Mouse (Mus musculus) CH12.LX (cell line): ENCODE measurements around the gene Tubb2b. TPM values are rescaled to one million over a fixed set of nuclear protein-coding genes. Genes with fewer than 3 reads are reported as not detected.
A peak's percentile ranks its signal among the peaks of the same experiment; 100 is the strongest.

Experiments used
- DNase-seq: peaks from one replicate; pipeline ENCODE4 v3.0.0-alpha.2; 2013; ENCODE audit errors: extremely low read depth
- H3K27ac ChIP-seq: 2 replicates; pipeline ENCODE4 v1.5.1; 2012; ENCODE audit warnings: low read depth, mild to moderate bottlenecking, control low read depth, moderate library complexity; ENCODE audit not compliant: insufficient read depth
- H3K27me3 ChIP-seq: replicated peaks from 2 replicates; pipeline ENCODE3; 2012; ENCODE audit warnings: inconsistent platforms
- H3K36me3 ChIP-seq, 2 experiments: replicated peaks in 1 of 2; 2 replicates each; pipeline versions ENCODE3 to v1.6.1; 2012; ENCODE audit warnings: inconsistent platforms in 1 of 2, low read length in 1 of 2, mild to moderate bottlenecking in 1 of 2, mixed read lengths in 1 of 2, moderate library complexity in 1 of 2; ENCODE audit not compliant: control insufficient read depth in 1 of 2, insufficient read depth in 1 of 2
- H3K4me1 ChIP-seq, 2 experiments: 2 replicates each; pipeline ENCODE4 v1.6.1; 2012; ENCODE audit warnings: inconsistent platforms in 1 of 2, moderate library complexity in 1 of 2; ENCODE audit not compliant: insufficient read depth in 2 of 2, control insufficient read depth in 1 of 2
- H3K4me2 ChIP-seq: 2 replicates; pipeline ENCODE4 v1.6.1; 2012; ENCODE audit warnings: low read depth, mild to moderate bottlenecking, control low read depth; ENCODE audit not compliant: poor library complexity, insufficient read depth, severe bottlenecking
- H3K4me3 ChIP-seq, 3 experiments: fragments of 150-350 bp in 1 of 3; sonication (generic) in 1 of 3; replicated peaks in 1 of 3; 2 replicates each; pipeline versions ENCODE3 to v1.5.1; 2011 to 2012; ENCODE audit warnings: low read depth in 2 of 3, low read length in 2 of 3, mild to moderate bottlenecking in 2 of 3, moderate library complexity in 2 of 3, control low read depth in 1 of 3, improper control_type of control experiment in 1 of 3, inconsistent platforms in 1 of 3, mixed read lengths in 1 of 3; ENCODE audit not compliant: poor library complexity in 1 of 3
- H3K79me2 ChIP-seq: replicated peaks from 2 replicates; pipeline ENCODE4 v1.6.1; 2012; ENCODE audit warnings: mild to moderate bottlenecking, moderate library complexity; ENCODE audit not compliant: control insufficient read depth, poor library complexity, insufficient read depth, severe bottlenecking; ENCODE audit errors: extremely low read depth
- H3K9ac ChIP-seq: 2 replicates; pipeline ENCODE4 v1.6.1; 2012; ENCODE audit warnings: low read depth, mild to moderate bottlenecking, control low read depth, moderate library complexity; ENCODE audit not compliant: insufficient read depth
- H3K9me3 ChIP-seq: replicated peaks from 2 replicates; pipeline ENCODE3; 2012; ENCODE audit warnings: low read length, inconsistent platforms, mixed read lengths
- BHLHE40 ChIP-seq: IDR thresholded peaks from 2 replicates; pipeline ENCODE4 v1.6.1; 2011; ENCODE audit warnings: mild to moderate bottlenecking, low read depth, low read length, improper control_type of control experiment
- CHD1 ChIP-seq: IDR thresholded peaks from 2 replicates; pipeline ENCODE4 v1.6.1; 2012; ENCODE audit warnings: low read depth, low read length, improper control_type of control experiment, inconsistent platforms
- CHD2 ChIP-seq: IDR thresholded peaks from 2 replicates; pipeline ENCODE4 v1.6.1; 2011; ENCODE audit warnings: low read length, improper control_type of control experiment
- CTCF ChIP-seq, 2 experiments: IDR thresholded peaks in 1 of 2; conservative IDR thresholded peaks in 1 of 2; 2 replicates each; pipeline ENCODE4 v1.5.1; 2011 to 2012; ENCODE audit warnings: low read depth in 2 of 2, low read length in 2 of 2, improper control_type of control experiment in 1 of 2, inconsistent platforms in 1 of 2, mild to moderate bottlenecking in 1 of 2, moderate library complexity in 1 of 2
- E2F4 ChIP-seq: IDR thresholded peaks from 2 replicates; pipeline ENCODE4 v1.6.1; 2011; ENCODE audit warnings: low read depth, low read length, improper control_type of control experiment; ENCODE audit not compliant: insufficient replicate concordance
- ELF1 ChIP-seq: IDR thresholded peaks from 2 replicates; pipeline ENCODE4 v1.6.1; 2014; ENCODE audit warnings: low read depth, mild to moderate bottlenecking, inconsistent platforms, low read length, improper control_type of control experiment
- EP300 ChIP-seq: IDR thresholded peaks from 2 replicates; pipeline ENCODE4 v1.6.1; 2011; ENCODE audit warnings: low read length, improper control_type of control experiment
- ETS1 ChIP-seq: conservative IDR thresholded peaks from 2 replicates; pipeline ENCODE4 v1.6.1; 2012; ENCODE audit warnings: low read depth, mild to moderate bottlenecking, inconsistent platforms, low read length, improper control_type of control experiment, moderate library complexity
- GABPA ChIP-seq: IDR thresholded peaks from 2 replicates; pipeline ENCODE4 v1.6.1; 2012; ENCODE audit warnings: low read depth, low read length, improper control_type of control experiment, inconsistent platforms; ENCODE audit not compliant: insufficient replicate concordance
- HCFC1 ChIP-seq: IDR thresholded peaks from 2 replicates; pipeline ENCODE4 v1.6.1; 2012; ENCODE audit warnings: low read depth, mild to moderate bottlenecking, inconsistent platforms, low read length, improper control_type of control experiment
- IRF4 ChIP-seq: IDR thresholded peaks from 2 replicates; pipeline ENCODE4 v1.6.1; 2014; ENCODE audit warnings: low read depth, mild to moderate bottlenecking, inconsistent platforms, low read length, improper control_type of control experiment
- JUN ChIP-seq: IDR thresholded peaks from 2 replicates; pipeline ENCODE4 v1.6.1; 2011; ENCODE audit warnings: low read depth, mild to moderate bottlenecking, low read length, improper control_type of control experiment, moderate library complexity; ENCODE audit not compliant: insufficient read depth
- JUND ChIP-seq: conservative IDR thresholded peaks from 2 replicates; pipeline ENCODE4 v1.6.1; 2011; ENCODE audit warnings: low read depth, low read length, improper control_type of control experiment
- KAT2A ChIP-seq: IDR thresholded peaks from 2 replicates; pipeline ENCODE4 v1.6.1; 2012; ENCODE audit warnings: low read length, improper control_type of control experiment, inconsistent platforms; ENCODE audit not compliant: insufficient replicate concordance
- MAFK ChIP-seq: IDR thresholded peaks from 2 replicates; pipeline ENCODE4 v1.6.1; 2011; ENCODE audit warnings: low read length, improper control_type of control experiment; ENCODE audit not compliant: insufficient replicate concordance
- MAX ChIP-seq: IDR thresholded peaks from 2 replicates; pipeline ENCODE4 v1.6.1; 2011; ENCODE audit warnings: low read length, improper control_type of control experiment
- MAZ ChIP-seq: IDR thresholded peaks from 2 replicates; pipeline ENCODE4 v1.6.1; 2012; ENCODE audit warnings: low read depth, mild to moderate bottlenecking, inconsistent platforms, low read length, improper control_type of control experiment, moderate library complexity
- MEF2A ChIP-seq: IDR thresholded peaks from 2 replicates; pipeline ENCODE4 v1.6.1; 2014; ENCODE audit warnings: low read depth, mild to moderate bottlenecking, inconsistent platforms, low read length, improper control_type of control experiment, borderline replicate concordance
- MXI1 ChIP-seq: IDR thresholded peaks from 2 replicates; pipeline ENCODE4 v1.6.1; 2011; ENCODE audit warnings: mild to moderate bottlenecking, low read depth, low read length, improper control_type of control experiment
- MYC ChIP-seq: IDR thresholded peaks from 2 replicates; pipeline ENCODE4 v1.6.1; 2011; ENCODE audit warnings: low read depth, mild to moderate bottlenecking, improper control_type of control experiment, low read length
- NELFE ChIP-seq: IDR thresholded peaks from 2 replicates; pipeline ENCODE4 v1.6.1; 2011; ENCODE audit warnings: low read depth, low read length, improper control_type of control experiment
- NRF1 ChIP-seq: IDR thresholded peaks from 2 replicates; pipeline ENCODE4 v1.6.1; 2014; ENCODE audit warnings: low read depth, mild to moderate bottlenecking, inconsistent platforms, low read length, improper control_type of control experiment, moderate library complexity
- PAX5 ChIP-seq: IDR thresholded peaks from 2 replicates; pipeline ENCODE4 v1.6.1; 2012; ENCODE audit warnings: low read length, inconsistent platforms, mixed read lengths
- POLR2A ChIP-seq: IDR thresholded peaks from 2 replicates; pipeline ENCODE4 v1.6.1; 2011; ENCODE audit warnings: low read depth, mild to moderate bottlenecking, improper control_type of control experiment, low read length
- POLR2AphosphoS2 ChIP-seq: IDR thresholded peaks from 2 replicates; pipeline ENCODE4 v1.6.1; 2011; ENCODE audit warnings: low read depth, low read length, improper control_type of control experiment
- RAD21 ChIP-seq: IDR thresholded peaks from 2 replicates; pipeline ENCODE4 v1.6.1; 2011; ENCODE audit warnings: low read depth, mild to moderate bottlenecking, low read length, improper control_type of control experiment, moderate library complexity
- RCOR1 ChIP-seq: conservative IDR thresholded peaks from 2 replicates; pipeline ENCODE4 v1.6.1; 2012; ENCODE audit warnings: low read depth, mild to moderate bottlenecking, inconsistent platforms, low read length, improper control_type of control experiment
- SIN3A ChIP-seq: IDR thresholded peaks from 2 replicates; pipeline ENCODE4 v1.6.1; 2012; ENCODE audit warnings: low read length, improper control_type of control experiment, inconsistent platforms
- SMC3 ChIP-seq: IDR thresholded peaks from 2 replicates; pipeline ENCODE4 v1.6.1; 2011; ENCODE audit warnings: low read depth, low read length, improper control_type of control experiment
- TBP ChIP-seq: conservative IDR thresholded peaks from 2 replicates; pipeline ENCODE4 v1.6.1; 2011; ENCODE audit warnings: low read depth, low read length, improper control_type of control experiment
- TCF12 ChIP-seq: IDR thresholded peaks from 2 replicates; pipeline ENCODE4 v1.6.1; 2014; ENCODE audit warnings: low read depth, mild to moderate bottlenecking, inconsistent platforms, low read length, improper control_type of control experiment
- UBTF ChIP-seq: IDR thresholded peaks from 2 replicates; pipeline ENCODE4 v1.6.1; 2012; ENCODE audit warnings: low read depth, mild to moderate bottlenecking, inconsistent platforms, low read length, improper control_type of control experiment, moderate library complexity
- USF1 ChIP-seq: IDR thresholded peaks from 2 replicates; pipeline ENCODE4 v1.6.1; 2014; ENCODE audit warnings: low read depth, mild to moderate bottlenecking, inconsistent platforms, low read length, improper control_type of control experiment
- USF2 ChIP-seq: conservative IDR thresholded peaks from 2 replicates; pipeline ENCODE4 v1.6.1; 2011; ENCODE audit warnings: low read depth, low read length, improper control_type of control experiment
- ZC3H11A ChIP-seq: IDR thresholded peaks from 2 replicates; pipeline ENCODE4 v1.6.1; 2012; ENCODE audit warnings: low read depth, mild to moderate bottlenecking, inconsistent platforms, low read length, improper control_type of control experiment
- ZKSCAN1 ChIP-seq: IDR thresholded peaks from 2 replicates; pipeline ENCODE4 v1.6.1; 2012; ENCODE audit warnings: low read depth, inconsistent platforms, low read length, improper control_type of control experiment, borderline replicate concordance
- ZMIZ1 ChIP-seq: IDR thresholded peaks from 2 replicates; pipeline ENCODE4 v1.6.1; 2012; ENCODE audit warnings: low read depth, mild to moderate bottlenecking, inconsistent platforms, low read length, improper control_type of control experiment
- ZNF384 ChIP-seq: IDR thresholded peaks from 2 replicates; pipeline ENCODE4 v1.6.1; 2012; ENCODE audit warnings: low read depth, low read length, improper control_type of control experiment, inconsistent platforms
- dilution Hi-C: fragments of 300-500 bp; cut with MboI; formaldehyde crosslinking; loops from 2 replicates; pipeline ENCODE4 v1.14.3; 2020; ENCODE audit warnings: low sequenced_read_pairs; ENCODE audit not compliant: extremely low pct_unique_long_range_greater_than_20kb, extremely low pct_ligation_motif_present
- in situ Hi-C: fragments of 300-500 bp; cut with MboI; formaldehyde crosslinking; loops from 3 replicates; pipeline ENCODE4 v1.14.3; 2019; ENCODE audit warnings: low sequenced_read_pairs, low pct_ligation_motif_present, low pct_unique_long_range_greater_than_20kb, mixed read lengths
- polyA plus RNA-seq: library from polyadenylated mRNA; unstranded; fragments of >175 nt; gene quantifications from 2 replicates; pipeline ENCODE4 v1.2.1, GENCODE M21; 2012; ENCODE audit warnings: low read depth; ENCODE audit not compliant: insufficient read length
- total RNA-seq, 2 experiments: library from RNA; depleted of rRNA; stranded (reverse); fragments of 300-350 nt in 1 of 2; fragments of >200 nt in 1 of 2; gene quantifications; 2 replicates each; pipeline ENCODE4 v1.2.3; 2012 to 2014

Gene Tubb2b
- 22.6 and 33.6 TPM in 2 replicates for total RNA-seq (2012; rRNA removed)
- 34.8 and 38.4 TPM in 2 replicates for total RNA-seq (2014; rRNA removed)
- polyA plus RNA-seq: 46.2 and 49.8 TPM in 2 replicates

DNA sequence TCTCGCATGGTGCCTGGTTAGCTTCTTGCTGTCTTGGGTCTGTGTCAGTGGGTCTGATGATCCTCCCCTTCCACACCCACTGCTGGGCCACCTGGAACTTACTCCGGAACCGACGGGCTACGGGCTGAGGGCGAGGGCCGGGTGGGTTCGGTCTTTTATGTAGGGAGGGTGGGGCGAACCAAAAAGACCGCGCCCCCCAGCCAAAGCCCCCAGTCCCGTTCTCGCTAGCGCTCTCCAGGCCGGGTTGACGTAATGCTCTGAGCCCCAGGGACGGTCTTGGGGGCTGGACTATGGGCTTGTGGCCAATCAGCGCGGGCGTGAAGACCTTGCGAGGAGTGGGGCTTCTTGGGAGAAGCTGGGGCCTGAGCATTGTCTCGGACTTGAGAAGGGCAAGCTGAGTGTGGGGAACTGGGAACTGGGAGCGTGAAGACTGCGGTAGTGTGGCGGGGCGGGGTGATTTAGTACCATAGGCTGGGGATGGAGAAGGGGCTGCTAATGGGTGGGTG, at the start of gene Tubb2b:
TSS of gene Tubb2b (minus strand) at position 241 of the 506 bp plus-strand sequence.
- TF ChIP-seq MEF2A (no peak), USF2 (no peak), ELF1 (peak; percentile 25; the same call in 1 of the 2 replicates), RCOR1 (no peak), ZMIZ1 (peak; percentile 67; the same call in 1 of the 2 replicates), POLR2A (peak; percentile 82), BHLHE40 (no peak), ZKSCAN1 (no peak), MYC (no peak), MAZ (0 out of 2 replicates have a peak, but pooled peaks have one; percentile 18), E2F4 (no peak), CTCF (conservative IDR thresholded peaks at IDR 0.05 in 1 of 2, IDR thresholded peaks at IDR 0.05 in 1 of 2; ENCODE audit: low read depth in 2 of 2, low read length in 2 of 2) (no peak), USF1 (no peak), CHD1 (no peak), TBP (0 out of 2 replicates have a peak, but pooled peaks have one; percentile 22), JUN (0 out of 2 replicates have a peak, but pooled peaks have one; percentile 15), GABPA (no peak), NELFE (peak; percentile 74), UBTF (peak; percentile 52; the same call in 1 of the 2 replicates), JUND (no peak), ZC3H11A (no peak), SIN3A (peak; percentile 41; the same call in 1 of the 2 replicates), TCF12 (0 out of 2 replicates have a peak, but pooled peaks have one; percentile 39), RAD21 (no peak), MAFK (no peak), POLR2AphosphoS2 (no peak; the same call in 1 of the 2 replicates), ZNF384 (no peak), IRF4 (peak; percentile 60; the same call in 1 of the 2 replicates), CHD2 (no peak), KAT2A (0 out of 2 replicates have a peak, but pooled peaks have one; percentile 15), MAX (no peak), NRF1 (0 out of 2 replicates have a peak, but pooled peaks have one; percentile 24), PAX5 (no peak), ETS1 (no peak), EP300 (no peak), HCFC1 (no peak; the same call in 1 of the 2 replicates), MXI1 (peak; percentile 73), SMC3 (no peak)
- TF ChIP-seq, all 38 proteins: peak for 14
- peak; percentile 86 for DNase-seq
- H3K4me1 ChIP-seq: peaks cover 11 to 33% of the 10 kb centered on the region in 2 experiments
- peak within 1 kb of the TSS; percentile 70 for H3K9ac ChIP-seq
- H3K36me3 ChIP-seq: peaks cover 0 to 13% of the 10 kb centered on the region in 2 experiments
- H3K9me3 ChIP-seq: no peaks in the 10 kb centered on the region
- peak within 1 kb of the TSS; percentile 38; the same call in 1 of the 2 replicates for H3K27ac ChIP-seq
- H3K4me3 ChIP-seq: peak within 1 kb of the TSS; percentile 68 to 85 (median 83)
- H3K4me2 ChIP-seq: peak within 1 kb of the TSS; percentile 34
- dilution Hi-C loops: no loop called here
- no peaks in the 10 kb centered on the region for H3K27me3 ChIP-seq
- peaks cover 3% of the 10 kb centered on the region; the same call in 1 of the 2 replicates for H3K79me2 ChIP-seq
- in situ Hi-C loops: loop anchor here (5.0 kb wide), 1 partner anchor 78 kb away; no protein-coding TSS in a partner anchor
